Mouse (Mus musculus) forebrain, postnatal 0 days (tissue): ENCODE measurements around the gene Mrps11. TPM values are rescaled to one million over a fixed set of nuclear protein-coding genes. Genes with fewer than 3 reads are reported as not detected.

Source experiments
- ATAC-seq: fragments of 200-750 bp; cut with Nextera tagmentation; 2 replicates; pipeline ENCODE4 v1.8.0; 2017; ENCODE audit warnings: mild to moderate bottlenecking, moderate library complexity
- DNase-seq: peaks from one replicate; pipeline ENCODE4 v3.0.0-alpha.2; 2015
- H3K27ac ChIP-seq: fragments of 300-500 bp; sonication (generic); 2 replicates; pipeline ENCODE4 v1.5.1; 2014; ENCODE audit warnings: low read depth, mild to moderate bottlenecking, antibody characterized with exemption, low read length, moderate library complexity, mixed read lengths
- H3K27me3 ChIP-seq: fragments of 300-500 bp; sonication (generic); 2 replicates; pipeline ENCODE4 v1.6.1; 2014; ENCODE audit warnings: mild to moderate bottlenecking, low read length, mixed read lengths; ENCODE audit not compliant: insufficient read depth
- H3K36me3 ChIP-seq: fragments of 300-500 bp; sonication (generic); 2 replicates; pipeline ENCODE4 v1.6.1; 2014; ENCODE audit warnings: mild to moderate bottlenecking, moderate library complexity; ENCODE audit not compliant: insufficient read depth
- H3K4me1 ChIP-seq: fragments of 300-500 bp; sonication (generic); 2 replicates; pipeline ENCODE4 v1.6.1; 2014; ENCODE audit warnings: antibody characterized with exemption; ENCODE audit not compliant: insufficient read depth
- H3K4me2 ChIP-seq: fragments of 300-500 bp; sonication (generic); 2 replicates; pipeline ENCODE4 v1.6.1; 2014; ENCODE audit warnings: low read depth, mild to moderate bottlenecking, moderate library complexity
- H3K4me3 ChIP-seq: fragments of 300-500 bp; sonication (generic); 2 replicates; pipeline ENCODE4 v1.5.1; 2014; ENCODE audit warnings: low read depth, low read length, mixed read lengths
- H3K9ac ChIP-seq: fragments of 300-500 bp; sonication (generic); 2 replicates; pipeline ENCODE4 v1.6.1; 2014; ENCODE audit warnings: mild to moderate bottlenecking
- H3K9me3 ChIP-seq: fragments of 300-500 bp; sonication (generic); 2 replicates; pipeline ENCODE4 v1.6.1; 2016; ENCODE audit warnings: low read length
- CTCF ChIP-seq: sonication (generic); IDR thresholded peaks from 2 replicates; pipeline ENCODE4 v1.5.1; 2016; ENCODE audit warnings: antibody characterized with exemption, control low read depth, low read depth
- WGBS: fragments of 180-500 bp; shearing (Covaris S2); extraction: QIAGEN DNeasy Blood & Tissue Kit; methylation state at CpG from one replicate; pipeline ENCODE4 v1.1.7; 2014; 5-methylcytosine and 5-hydroxymethylcytosine counted together
- polyA plus RNA-seq: library from polyadenylated mRNA; unstranded; fragments of >200 nt; fragmentation: Nextera tagmentation; extraction: Ambion mirVana; gene quantifications from 2 replicates; pipeline ENCODE4 v1.2.1, GENCODE M21; 2015
- total RNA-seq: library from RNA; depleted of rRNA; stranded (reverse); fragments of >200 nt; gene quantifications from 2 replicates; pipeline ENCODE4 v1.2.3, GENCODE M21; 2014

Gene Mrps11
- total and polyA plus RNA-seq, 2 experiments from 2014 or later = 44.7 to 70.4 TPM

- WGBS = 37% methylated on average over 7 of the region's 7 CpGs
- H3K4me3 ChIP-seq = no peak overlapping the region
- H3K9me3 ChIP-seq = no peaks in the 10 kb centered on the region
- ATAC-seq = peak; percentile 82
- no peak overlapping the region for H3K9ac ChIP-seq
- no peak for TF ChIP-seq CTCF
- peak overlapping the region; percentile 71 for H3K27ac ChIP-seq
- no peak overlapping the region for H3K4me2 ChIP-seq
- H3K27me3 ChIP-seq = no peaks in the 10 kb centered on the region
- 0 out of 2 replicates have a peak, but pooled peaks cover 5% of the 10 kb centered on the region for H3K4me1 ChIP-seq
- H3K36me3 ChIP-seq = no peaks in the 10 kb centered on the region
- DNase-seq = peak; percentile 60
These were observed 29.0 kb upstream of the Mrps11 start for GRCm38 (mm10) chr7:78753752-78754457.

- Histone ChIP-seq H3K27me3 (no peaks in the 10 kb centered on the region), H3K4me1 (0 out of 2 replicates have a peak, but pooled peaks cover 5% of the 10 kb centered on the region), H3K4me3 (no peak overlapping the region), H3K4me2 (no peak overlapping the region), H3K9ac (no peak overlapping the region), H3K36me3 (no peaks in the 10 kb centered on the region), H3K27ac (peak overlapping the region; percentile 71), H3K9me3 (no peaks in the 10 kb centered on the region)
- 22% methylated on average over 8 of the region's 8 CpGs for WGBS
- no peak for TF ChIP-seq CTCF
- DNase-seq (peak; percentile 72), ATAC-seq (peak; percentile 67)
These were observed 28.4 kb upstream of the Mrps11 start for GRCm38 (mm10) chr7:78754458-78755000.

GRCm38 (mm10) chr7:78763801-78764200, 19.1 kb upstream of the Mrps11 start:
- TF ChIP-seq CTCF = no peak
- Histone ChIP-seq H3K36me3 (no peaks in the 10 kb centered on the region), H3K4me1 (peaks cover 4% of the 10 kb centered on the region; the same call in 1 of the 2 replicates), H3K9ac (no peak overlapping the region), H3K4me3 (no peak overlapping the region), H3K4me2 (no peak overlapping the region), H3K9me3 (no peaks in the 10 kb centered on the region), H3K27me3 (no peaks in the 10 kb centered on the region), H3K27ac (no peak overlapping the region)
- 90% methylated on average over 3 of the region's 3 CpGs for WGBS
- DNase-seq (no peak), ATAC-seq (no peak)

GRCm38 (mm10) chr7:78765215-78765631, 17.7 kb upstream of the Mrps11 start:
- 49% methylated on average over 5 of the region's 5 CpGs for WGBS
- no peak for TF ChIP-seq CTCF
- Histone ChIP-seq H3K4me3 (no peak overlapping the region), H3K4me2 (no peak overlapping the region), H3K4me1 (peaks cover 4% of the 10 kb centered on the region; the same call in 1 of the 2 replicates), H3K9me3 (no peaks in the 10 kb centered on the region), H3K36me3 (no peaks in the 10 kb centered on the region), H3K9ac (no peak overlapping the region), H3K27ac (no peak overlapping the region), H3K27me3 (no peaks in the 10 kb centered on the region)
- no peak for DNase-seq
- ATAC-seq = no peak

GRCm38 (mm10) chr7:78766019-78766683, 16.8 kb upstream of the Mrps11 start:
- Histone ChIP-seq H3K27ac (no peak overlapping the region), H3K27me3 (no peaks in the 10 kb centered on the region), H3K4me2 (peak overlapping the region; percentile 27), H3K9ac (no peak overlapping the region), H3K4me3 (no peak overlapping the region; the same call in 1 of the 2 replicates), H3K36me3 (no peaks in the 10 kb centered on the region), H3K4me1 (peaks cover 4% of the 10 kb centered on the region; the same call in 1 of the 2 replicates), H3K9me3 (no peaks in the 10 kb centered on the region)
- ATAC-seq (peak; percentile 88), DNase-seq (peak; percentile 94)
- whole genome bisulfite sequencing = 20% methylated on average over 18 of the region's 18 CpGs
- TF ChIP-seq CTCF = peak; percentile 99

- no peak for TF ChIP-seq CTCF
- no peak overlapping the region for H3K27ac ChIP-seq
- no peak overlapping the region for H3K9ac ChIP-seq
- peak; percentile 30 for ATAC-seq
- H3K9me3 ChIP-seq = no peaks in the 10 kb centered on the region
- no peaks in the 10 kb centered on the region; the same call in 1 of the 2 replicates for H3K36me3 ChIP-seq
- DNase-seq = no peak
- no peak overlapping the region for H3K4me3 ChIP-seq
- peaks cover 4% of the 10 kb centered on the region; the same call in 1 of the 2 replicates for H3K4me1 ChIP-seq
- no peaks in the 10 kb centered on the region for H3K27me3 ChIP-seq
- no peak overlapping the region for H3K4me2 ChIP-seq
- 75% methylated on average over 12 of the region's 12 CpGs for WGBS
These were observed 14.9 kb upstream of the Mrps11 start for GRCm38 (mm10) chr7:78767929-78768531.
